Mouse (Mus musculus): ENCODE measurements around the gene Nol4l. TPM values are rescaled to one million over a fixed set of nuclear protein-coding genes. Genes with fewer than 3 reads are reported as not detected.

The Nol4l gene
- polyA plus RNA-seq, 1 experiment from 2014 or later, result 39.9 TPM

- Histone ChIP-seq H3K9me3 (replicated peaks; ENCODE audit: control insufficient read depth, low read length, poor library complexity, severe bottlenecking) (no peaks in the 10 kb centered on the region), H3K36me3 (ENCODE audit: control insufficient read depth, insufficient read depth, low read length) (no peaks in the 10 kb centered on the region), H3K4me1 (ENCODE audit: control insufficient read depth, insufficient read depth, low read length) (peaks cover 20% of the 10 kb centered on the region), H3K4me3 (ENCODE audit: low read depth, low read length) (no peak overlapping the region), H3K27me3 (ENCODE audit: control insufficient read depth, insufficient read depth, low read depth, low read length) (no peaks in the 10 kb centered on the region), H3K4me2 (ENCODE audit: low read length) (no peak overlapping the region), H3K27ac (ENCODE audit: low read length) (no peak overlapping the region), H3K9ac (ENCODE audit: low read depth, low read length) (no peak overlapping the region)
- no peak for ATAC-seq
- 75% methylated on average over 9 of the region's 9 CpGs for WGBS
Observed at GRCm38 (mm10) chr2:153520057-153520456, 9.7 kb downstream of the Nol4l start.

DNA sequence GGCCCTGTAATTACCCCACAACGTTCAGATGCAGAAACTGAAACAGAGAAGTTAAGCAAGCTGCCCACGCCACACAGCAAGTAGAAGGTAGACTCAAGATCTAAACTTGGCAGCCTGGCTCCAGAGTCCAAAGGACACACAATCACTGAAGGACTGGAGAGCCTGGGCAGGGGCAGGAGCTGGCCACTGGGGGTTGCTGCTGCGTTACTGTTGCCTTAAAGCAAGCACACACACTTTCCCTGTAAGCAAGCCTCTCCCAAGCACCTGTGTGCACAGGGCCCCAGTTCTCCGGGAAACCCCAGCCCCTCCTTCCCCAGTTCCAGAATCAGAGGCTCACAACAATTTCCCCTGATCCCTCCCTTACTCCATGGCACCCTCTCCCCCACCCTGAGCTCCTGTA, 12.8 kb downstream of the Nol4l start:
- no peaks in the 10 kb centered on the region for H3K27me3 ChIP-seq (ENCODE audit: control insufficient read depth, insufficient read depth, low read depth, low read length)
- H3K9me3 ChIP-seq (replicated peaks; ENCODE audit: control insufficient read depth, low read length, poor library complexity, severe bottlenecking), result no peaks in the 10 kb centered on the region
- H3K4me1 ChIP-seq (ENCODE audit: control insufficient read depth, insufficient read depth, low read length), result peaks cover 6% of the 10 kb centered on the region
- H3K27ac ChIP-seq (ENCODE audit: low read length), result no peak overlapping the region
- no peak overlapping the region for H3K9ac ChIP-seq (ENCODE audit: low read depth, low read length)
- H3K4me3 ChIP-seq (ENCODE audit: low read depth, low read length), result no peak overlapping the region
- no peaks in the 10 kb centered on the region for H3K36me3 ChIP-seq (ENCODE audit: control insufficient read depth, insufficient read depth, low read length)
- ATAC-seq, result no peak
- no peak overlapping the region for H3K4me2 ChIP-seq (ENCODE audit: low read length)
- WGBS, result 50% methylated on average over 4 of the region's 4 CpGs

DNA sequence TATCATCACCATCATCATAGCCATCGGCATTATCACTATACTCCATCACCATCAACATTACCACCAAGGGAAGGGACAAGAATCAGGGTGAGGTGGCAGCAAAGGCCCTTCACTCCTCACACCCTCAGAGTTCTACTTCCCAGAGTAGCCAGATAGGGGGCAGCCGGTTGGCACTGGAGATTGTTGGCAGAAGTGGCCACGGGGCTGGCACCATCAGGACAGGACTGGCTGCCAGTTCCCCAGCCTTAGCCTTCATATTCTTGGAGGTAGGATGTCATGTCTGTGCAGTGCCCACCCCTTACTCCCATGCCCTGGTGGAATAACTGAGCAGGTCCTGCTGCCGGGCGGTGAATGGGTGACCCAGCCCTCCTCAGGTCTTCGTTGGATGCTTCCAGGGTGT, 14.2 kb downstream of the Nol4l start:
- H3K4me3 ChIP-seq (ENCODE audit: low read depth, low read length), result no peak overlapping the region
- H3K27ac ChIP-seq (ENCODE audit: low read length), result no peak overlapping the region
- WGBS, result 85% methylated on average over 6 of the region's 6 CpGs
- no peak overlapping the region for H3K4me2 ChIP-seq (ENCODE audit: low read length)
- no peaks in the 10 kb centered on the region for H3K27me3 ChIP-seq (ENCODE audit: control insufficient read depth, insufficient read depth, low read depth, low read length)
- ATAC-seq, result no peak
- no peaks in the 10 kb centered on the region for H3K36me3 ChIP-seq (ENCODE audit: control insufficient read depth, insufficient read depth, low read length)
- H3K4me1 ChIP-seq (ENCODE audit: control insufficient read depth, insufficient read depth, low read length), result peaks cover 10% of the 10 kb centered on the region
- H3K9ac ChIP-seq (ENCODE audit: low read depth, low read length), result no peak overlapping the region
- no peaks in the 10 kb centered on the region for H3K9me3 ChIP-seq (replicated peaks; ENCODE audit: control insufficient read depth, low read length, poor library complexity, severe bottlenecking)

- no peak overlapping the region for H3K27ac ChIP-seq (ENCODE audit: low read length)
- no peak overlapping the region for H3K4me2 ChIP-seq (ENCODE audit: low read length)
- H3K4me3 ChIP-seq (ENCODE audit: low read depth, low read length), result no peak overlapping the region
- H3K27me3 ChIP-seq (ENCODE audit: control insufficient read depth, insufficient read depth, low read depth, low read length), result no peaks in the 10 kb centered on the region
- peaks cover 12% of the 10 kb centered on the region for H3K4me1 ChIP-seq (ENCODE audit: control insufficient read depth, insufficient read depth, low read length)
- no peaks in the 10 kb centered on the region for H3K36me3 ChIP-seq (ENCODE audit: control insufficient read depth, insufficient read depth, low read length)
- no peaks in the 10 kb centered on the region for H3K9me3 ChIP-seq (replicated peaks; ENCODE audit: control insufficient read depth, low read length, poor library complexity, severe bottlenecking)
- no peak for ATAC-seq
- H3K9ac ChIP-seq (ENCODE audit: low read depth, low read length), result no peak overlapping the region
- WGBS, result 82% methylated on average over 14 of the region's 14 CpGs
Observed at GRCm38 (mm10) chr2:153514497-153515380, 15.0 kb downstream of the Nol4l start.

- H3K4me3 ChIP-seq (ENCODE audit: low read depth, low read length), result no peak overlapping the region
- H3K27me3 ChIP-seq (ENCODE audit: control insufficient read depth, insufficient read depth, low read depth, low read length), result no peaks in the 10 kb centered on the region
- H3K9ac ChIP-seq (ENCODE audit: low read depth, low read length), result no peak overlapping the region
- no peaks in the 10 kb centered on the region for H3K36me3 ChIP-seq (ENCODE audit: control insufficient read depth, insufficient read depth, low read length)
- WGBS, result 86% methylated on average over 3 of the region's 3 CpGs
- H3K4me1 ChIP-seq (ENCODE audit: control insufficient read depth, insufficient read depth, low read length), result peaks cover 20% of the 10 kb centered on the region
- no peaks in the 10 kb centered on the region for H3K9me3 ChIP-seq (replicated peaks; ENCODE audit: control insufficient read depth, low read length, poor library complexity, severe bottlenecking)
- no peak overlapping the region for H3K27ac ChIP-seq (ENCODE audit: low read length)
- no peak overlapping the region for H3K4me2 ChIP-seq (ENCODE audit: low read length)
- ATAC-seq, result no peak
Observed at GRCm38 (mm10) chr2:153513983-153514382, 15.8 kb downstream of the Nol4l start.

GRCm38 (mm10) chr2:153512416-153513323, 17.1 kb downstream of the Nol4l start:
- H3K27me3 ChIP-seq (ENCODE audit: control insufficient read depth, insufficient read depth, low read depth, low read length), result no peaks in the 10 kb centered on the region

GRCm38 (mm10) chr2:153511562-153511961, 18.2 kb downstream of the Nol4l start:
- no peaks in the 10 kb centered on the region for H3K36me3 ChIP-seq (ENCODE audit: control insufficient read depth, insufficient read depth, low read length)
- ATAC-seq, result no peak
- H3K4me3 ChIP-seq (ENCODE audit: low read depth, low read length), result no peak overlapping the region
- H3K9ac ChIP-seq (ENCODE audit: low read depth, low read length), result no peak overlapping the region
- H3K4me1 ChIP-seq (ENCODE audit: control insufficient read depth, insufficient read depth, low read length), result peaks cover 31% of the 10 kb centered on the region
- H3K27me3 ChIP-seq (ENCODE audit: control insufficient read depth, insufficient read depth, low read depth, low read length), result no peaks in the 10 kb centered on the region
- H3K27ac ChIP-seq (ENCODE audit: low read length), result no peak overlapping the region
- H3K4me2 ChIP-seq (ENCODE audit: low read length), result no peak overlapping the region
- 41% methylated on average over 6 of the region's 6 CpGs for WGBS
- no peaks in the 10 kb centered on the region for H3K9me3 ChIP-seq (replicated peaks; ENCODE audit: control insufficient read depth, low read length, poor library complexity, severe bottlenecking)

More at GRCm38 (mm10) chr2:153512416-153513323, 17.1 kb downstream of the Nol4l start:
- no peaks in the 10 kb centered on the region for H3K36me3 ChIP-seq (ENCODE audit: control insufficient read depth, insufficient read depth, low read length)
- H3K4me1 ChIP-seq (ENCODE audit: control insufficient read depth, insufficient read depth, low read length), result peaks cover 31% of the 10 kb centered on the region
- H3K4me3 ChIP-seq (ENCODE audit: low read depth, low read length), result no peak overlapping the region
- H3K27ac ChIP-seq (ENCODE audit: low read length), result no peak overlapping the region
- no peak overlapping the region for H3K4me2 ChIP-seq (ENCODE audit: low read length)
- H3K9me3 ChIP-seq (replicated peaks; ENCODE audit: control insufficient read depth, low read length, poor library complexity, severe bottlenecking), result no peaks in the 10 kb centered on the region
- ATAC-seq, result no peak
- H3K9ac ChIP-seq (ENCODE audit: low read depth, low read length), result no peak overlapping the region
- 79% methylated on average over 14 of the region's 14 CpGs for WGBS

DNA sequence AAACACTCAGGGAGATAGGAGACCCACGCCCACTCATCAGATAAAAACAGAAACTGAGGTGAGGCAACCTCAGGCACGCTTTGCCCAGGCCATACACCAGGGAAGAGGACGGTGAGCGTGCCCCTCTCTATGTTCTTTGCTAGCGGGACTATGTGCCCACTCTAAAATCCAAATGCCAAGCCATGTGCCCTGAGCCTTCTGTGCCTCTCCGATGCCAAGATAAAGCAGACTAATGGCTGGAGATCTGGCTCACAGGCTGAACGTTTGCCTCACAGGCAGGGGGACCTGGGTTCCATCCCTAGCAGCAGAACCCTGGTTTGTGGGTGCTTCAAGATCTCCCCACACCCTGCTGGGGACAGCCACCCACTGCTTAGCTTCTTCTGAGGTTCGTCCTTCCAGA, 19.6 kb downstream of the Nol4l start:
- Histone ChIP-seq H3K36me3 (ENCODE audit: control insufficient read depth, insufficient read depth, low read length) (no peaks in the 10 kb centered on the region), H3K4me1 (ENCODE audit: control insufficient read depth, insufficient read depth, low read length) (peaks cover 31% of the 10 kb centered on the region), H3K27ac (ENCODE audit: low read length) (no peak overlapping the region), H3K9me3 (replicated peaks; ENCODE audit: control insufficient read depth, low read length, poor library complexity, severe bottlenecking) (no peaks in the 10 kb centered on the region), H3K4me2 (ENCODE audit: low read length) (no peak overlapping the region), H3K4me3 (ENCODE audit: low read depth, low read length) (no peak overlapping the region), H3K27me3 (ENCODE audit: control insufficient read depth, insufficient read depth, low read depth, low read length) (no peaks in the 10 kb centered on the region), H3K9ac (ENCODE audit: low read depth, low read length) (no peak overlapping the region)
- WGBS, result 82% methylated on average over 8 of the region's 8 CpGs
- no peak for ATAC-seq

Data from midbrain, embryonic 16.5 days (tissue).